Mouse (Mus musculus): ENCODE measurements around the gene Ccdc138.

Ccdc138 gene

DNA sequence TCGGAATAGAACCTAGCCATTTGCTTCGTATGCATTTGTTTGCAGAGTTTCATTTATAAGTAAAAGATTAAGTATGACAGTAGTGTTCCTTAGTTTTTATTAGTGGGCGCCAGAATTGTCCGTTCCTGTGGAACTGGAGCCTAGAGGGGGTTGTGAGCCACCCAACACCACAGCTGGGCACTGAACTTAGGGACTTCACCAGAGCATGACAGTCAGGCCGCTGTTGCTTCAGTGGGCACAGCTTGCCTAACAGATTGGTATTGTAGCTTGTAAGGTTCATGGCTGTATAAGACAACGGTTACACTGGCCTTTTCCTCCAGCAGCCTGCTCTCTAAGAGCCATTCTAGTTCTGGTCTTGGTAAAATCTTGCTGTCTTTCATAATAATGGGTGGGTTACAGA lies 62.8 kb downstream of the Ccdc138 start:
- DNase-seq (ENCODE audit: low read depth, low spot score) = no peak

DNA sequence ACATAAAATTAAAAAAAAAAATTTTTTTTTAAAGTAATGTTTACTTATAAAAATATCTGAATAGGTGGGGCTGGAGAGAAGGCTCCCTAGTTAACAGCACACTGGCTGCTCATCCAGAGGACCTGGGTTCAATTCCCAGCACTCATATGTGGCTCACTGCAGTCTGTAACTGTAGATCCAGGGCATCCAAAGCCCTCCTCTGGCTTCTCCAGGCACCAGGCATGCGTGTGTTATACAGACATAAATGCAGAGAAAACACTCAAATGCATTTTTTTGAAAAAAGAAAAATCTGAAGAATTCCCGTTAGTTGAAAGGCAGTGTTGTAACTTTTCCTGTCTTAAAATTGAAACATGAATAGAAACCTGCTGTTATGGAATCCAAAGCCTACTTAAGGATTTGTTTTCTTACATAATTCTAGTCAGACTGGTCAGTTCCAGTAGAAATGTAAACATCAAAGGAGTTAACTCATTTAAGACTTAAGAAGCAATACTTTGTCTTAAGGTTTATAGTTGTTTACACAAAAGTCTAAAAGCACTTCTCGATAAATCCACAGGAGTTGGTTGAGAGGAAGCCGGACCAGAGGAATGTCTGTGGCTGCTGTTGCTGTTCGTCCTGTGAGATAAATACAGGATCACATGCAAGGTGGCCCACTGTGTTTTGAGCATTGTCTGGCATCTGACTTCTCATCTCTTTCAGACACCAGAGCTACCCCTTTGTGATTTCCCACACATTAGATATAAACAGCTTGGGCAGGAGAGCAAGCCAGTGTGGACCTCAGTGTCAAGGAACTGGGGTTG lies 87.9 kb downstream of the Ccdc138 start:
- DNase-seq (ENCODE audit: low read depth, low spot score) = no peak

DNA sequence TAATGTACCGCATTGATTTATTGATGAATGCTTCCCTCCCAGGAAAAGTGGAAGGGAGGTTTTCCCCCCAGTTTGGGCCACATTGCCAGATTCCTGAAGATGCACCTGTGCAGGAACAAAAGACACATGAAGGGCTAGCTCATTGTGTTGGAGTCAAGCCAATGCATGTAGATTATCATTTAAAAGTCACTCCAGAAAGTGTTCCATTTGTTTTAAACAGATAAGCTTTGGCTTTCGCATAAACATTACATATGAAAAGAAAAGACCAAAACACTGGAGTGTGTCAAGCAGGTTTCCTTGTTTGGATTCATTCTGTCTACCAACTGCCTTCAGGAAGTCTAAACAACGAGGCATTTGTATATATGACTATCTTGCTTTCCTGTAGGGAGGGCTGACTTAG lies 96.7 kb downstream of the Ccdc138 start:
- peak; percentile 34 for DNase-seq (ENCODE audit: low read depth, low spot score)

DNA sequence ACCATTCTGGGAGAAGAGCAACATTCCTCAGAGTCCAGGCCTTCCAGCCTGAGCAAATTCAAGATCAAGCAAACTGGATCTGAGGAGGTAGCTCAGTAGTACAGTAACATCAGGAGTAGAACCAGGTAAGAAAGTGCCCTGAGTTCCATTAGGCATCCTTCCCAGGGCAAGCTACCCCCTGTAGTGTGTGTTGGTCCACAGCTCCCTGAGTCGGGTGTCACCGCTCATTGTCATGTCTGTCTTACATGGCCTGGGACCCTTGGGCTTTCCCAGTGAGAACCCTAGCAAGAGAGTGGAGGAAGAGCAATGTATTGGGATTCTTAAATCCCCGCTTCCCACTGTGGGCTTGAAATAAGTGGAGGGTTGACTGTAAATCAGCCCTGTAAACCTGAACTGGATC lies 97.4 kb downstream of the Ccdc138 start:
- no peak for DNase-seq (ENCODE audit: low read depth, low spot score)

DNA sequence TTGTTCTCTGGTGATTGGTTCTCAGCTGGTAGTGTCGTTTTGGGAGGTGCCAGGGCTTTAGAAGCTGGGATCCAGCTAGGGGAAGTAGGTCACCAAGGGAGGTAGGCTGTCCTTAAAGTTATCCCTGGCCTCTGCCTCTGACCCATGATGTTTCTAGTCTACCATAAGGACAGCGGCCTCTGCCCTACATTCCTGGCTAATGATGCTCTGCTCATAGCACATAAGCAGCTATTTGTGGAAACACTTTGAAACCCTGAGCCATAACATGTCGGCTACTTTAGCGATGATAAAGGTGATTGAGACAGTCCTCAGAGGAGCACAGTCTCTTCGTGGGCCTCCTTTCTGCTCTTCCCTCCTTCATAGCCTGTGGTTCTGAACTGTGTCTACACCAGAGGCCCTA lies 98.1 kb downstream of the Ccdc138 start:
- no peak for DNase-seq (ENCODE audit: low read depth, low spot score)

DNA sequence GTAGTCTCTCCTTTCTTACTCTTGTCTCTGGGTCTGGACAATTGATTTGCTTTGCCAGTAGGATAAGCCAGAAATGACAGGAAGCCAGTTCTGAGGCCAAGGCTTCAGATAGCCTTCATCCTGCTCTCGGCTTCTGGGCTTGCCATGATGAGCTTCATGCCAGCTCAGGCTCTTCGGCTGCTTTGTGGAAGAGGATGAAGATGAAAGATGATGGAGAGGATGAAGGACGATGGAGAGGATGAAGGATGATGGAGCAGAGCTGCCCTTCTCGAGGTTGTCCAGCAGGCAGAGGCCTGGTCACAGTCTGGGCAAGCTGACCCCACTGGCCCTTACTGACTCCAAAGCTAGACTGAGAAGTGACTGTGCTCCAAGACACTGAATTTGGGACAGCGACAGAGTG lies 102.4 kb downstream of the Ccdc138 start:
- DNase-seq (ENCODE audit: low read depth, low spot score) = no peak

DNA sequence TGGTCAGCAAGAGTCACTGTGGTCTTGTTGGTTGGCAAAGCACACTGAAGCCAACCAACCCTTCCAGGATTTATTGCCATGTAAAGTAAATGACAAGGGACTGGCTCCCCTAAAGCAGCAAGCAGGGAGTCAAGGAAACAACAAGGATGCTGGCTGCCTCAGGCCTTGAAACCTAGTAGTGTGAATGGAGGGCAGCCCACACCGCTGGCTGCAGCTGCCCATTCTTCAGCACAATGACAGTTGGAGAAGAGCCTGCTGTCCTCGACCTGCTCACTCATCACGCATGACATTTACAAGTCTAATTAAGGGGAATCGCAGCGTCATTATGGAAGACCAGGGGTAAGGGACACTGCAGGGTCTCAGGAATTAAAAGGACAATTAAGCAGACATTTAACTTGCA lies 103.2 kb downstream of the Ccdc138 start:
- peak; percentile 12 for DNase-seq (ENCODE audit: low read depth, low spot score)

DNA sequence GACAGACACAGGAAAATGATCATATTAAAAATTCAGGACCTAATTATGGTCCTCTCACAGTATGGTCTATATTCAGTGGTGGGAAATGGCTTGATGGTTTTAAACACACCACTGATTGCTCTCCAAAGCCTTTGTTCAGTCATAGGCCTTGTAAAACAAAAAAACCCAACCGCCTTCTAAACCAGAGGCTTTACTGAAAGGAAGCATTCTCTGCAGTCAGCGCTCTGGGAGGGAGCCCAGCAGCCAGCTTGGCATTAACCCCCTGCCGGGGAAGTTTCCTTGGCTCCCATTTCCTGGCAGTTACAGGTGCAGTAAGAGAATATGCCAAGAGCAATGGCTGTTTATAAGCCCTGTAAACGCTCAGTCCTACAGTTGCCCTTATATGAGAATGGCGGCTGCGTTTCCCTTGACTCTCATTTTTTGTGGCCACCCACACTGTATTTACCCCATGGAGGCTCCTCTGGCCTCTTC lies 103.7 kb downstream of the Ccdc138 start:
- DNase-seq (ENCODE audit: low read depth, low spot score) = peak; percentile 40

DNA sequence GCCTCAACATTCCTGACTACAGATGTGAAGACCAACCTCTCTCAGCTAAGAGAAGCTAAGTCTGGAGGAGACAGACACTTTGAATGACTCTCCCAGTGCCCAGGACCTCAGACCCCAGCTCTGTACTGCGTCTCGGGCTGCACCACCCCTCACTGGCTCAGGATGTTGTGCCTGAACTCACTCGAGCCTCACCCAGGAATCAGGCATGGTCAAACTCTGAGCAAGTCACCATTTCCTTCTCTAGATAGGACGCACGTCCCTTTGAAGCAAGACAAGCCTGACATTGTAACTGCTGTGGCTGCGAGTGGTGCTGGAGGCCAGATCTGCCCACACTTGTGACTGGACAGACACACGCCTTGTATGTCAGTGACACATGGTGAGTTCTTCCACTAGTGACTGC lies 104.2 kb downstream of the Ccdc138 start:
- DNase-seq (ENCODE audit: low read depth, low spot score) = no peak

DNA sequence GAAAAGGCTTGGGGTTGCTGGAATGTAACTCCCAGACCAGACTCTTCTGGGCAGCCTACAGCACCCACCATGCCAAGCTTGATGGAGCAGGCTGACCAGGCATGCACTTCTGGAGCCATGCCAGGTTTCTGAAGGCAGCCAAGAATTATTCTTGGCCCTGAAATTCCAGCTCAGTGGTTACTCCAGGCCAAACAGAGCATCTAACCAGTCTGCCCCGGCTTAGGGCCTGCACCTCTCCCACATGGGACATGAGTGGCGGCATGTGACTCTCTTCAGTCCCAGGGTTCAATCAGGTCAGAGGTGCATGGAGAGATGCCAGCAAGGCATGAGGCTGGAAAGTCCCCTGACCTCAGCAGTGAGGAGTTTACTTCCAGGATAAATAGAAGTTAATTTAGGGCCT lies 107.0 kb downstream of the Ccdc138 start:
- DNase-seq (ENCODE audit: low read depth, low spot score) = no peak

DNA sequence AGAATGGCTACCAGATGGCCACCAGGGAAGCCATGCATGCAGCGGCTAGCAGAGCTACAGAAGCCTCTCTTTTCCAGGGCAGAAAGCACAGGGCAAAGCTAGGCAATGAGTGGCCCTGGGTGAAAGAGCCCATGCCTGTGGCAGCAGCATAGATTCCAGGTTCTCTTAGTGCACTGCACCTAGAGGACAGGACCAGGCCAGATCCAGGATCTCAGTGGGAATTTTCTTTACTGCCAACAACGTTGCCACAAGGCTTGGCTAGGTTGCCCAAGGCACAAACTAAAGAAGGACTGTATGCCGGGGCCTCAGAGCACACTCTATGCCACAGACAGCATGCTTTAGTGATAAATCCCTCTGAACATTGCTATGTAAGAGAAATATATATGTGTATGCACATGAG lies 108.6 kb downstream of the Ccdc138 start:
- no peak for DNase-seq (ENCODE audit: low read depth, low spot score)

DNA sequence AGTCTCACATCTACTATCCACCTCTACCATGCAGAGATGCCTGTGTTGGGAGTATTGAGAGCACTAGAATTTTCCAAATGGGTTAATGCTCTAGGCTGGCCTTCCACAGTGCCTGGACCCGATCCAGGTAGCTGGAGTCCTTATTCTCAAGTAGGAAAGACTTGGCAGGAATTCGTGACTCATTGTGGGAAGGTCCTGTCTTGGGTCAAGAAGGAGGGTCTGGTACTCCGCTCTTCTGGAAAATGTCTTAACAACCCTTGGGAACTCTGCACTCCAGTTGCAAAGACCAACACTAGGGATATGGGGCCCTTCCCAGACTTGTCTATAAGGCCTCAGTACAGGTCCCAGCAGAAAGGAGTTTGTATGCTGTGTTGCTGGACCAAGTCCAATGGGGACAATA lies 111.1 kb downstream of the Ccdc138 start:
- no peak for DNase-seq (ENCODE audit: low read depth, low spot score)

DNA sequence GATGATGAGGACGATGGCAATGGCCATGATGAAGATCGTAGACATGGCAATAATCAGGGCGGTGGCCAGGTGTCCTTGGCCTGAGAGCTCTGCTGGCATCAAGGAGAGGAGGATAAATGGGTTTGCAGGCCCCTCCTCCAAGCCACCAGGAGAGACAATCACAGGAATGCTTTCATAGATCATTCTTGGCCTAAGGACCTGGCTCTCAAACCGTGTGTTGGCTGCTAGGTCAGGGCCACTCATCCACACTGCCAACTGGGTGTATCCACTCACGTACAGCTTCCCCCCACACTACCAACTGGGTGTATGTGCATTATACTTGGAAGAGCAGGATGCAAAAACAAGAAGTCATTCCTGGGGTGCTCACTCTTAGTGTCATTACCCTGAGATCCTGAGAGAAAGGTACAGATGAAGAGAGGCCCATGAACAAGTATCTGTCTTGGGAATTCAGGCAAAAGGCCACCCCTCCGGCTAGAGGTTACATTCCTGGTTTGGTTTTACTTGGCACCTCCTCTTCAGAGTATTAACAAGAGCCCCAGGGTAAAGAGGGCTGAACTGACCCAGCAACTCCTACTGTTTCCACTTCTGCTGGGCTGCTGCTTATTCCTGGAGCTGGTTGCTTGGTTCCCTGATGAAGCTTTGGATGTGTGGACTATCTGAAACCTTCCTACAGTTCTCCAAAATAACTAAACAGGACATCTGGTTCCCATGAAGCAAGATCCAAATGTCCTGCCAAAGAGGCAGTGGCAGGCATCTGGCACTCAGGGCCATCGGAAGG lies 112.9 kb downstream of the Ccdc138 start:
- no peak for DNase-seq (ENCODE audit: low read depth, low spot score)

DNA sequence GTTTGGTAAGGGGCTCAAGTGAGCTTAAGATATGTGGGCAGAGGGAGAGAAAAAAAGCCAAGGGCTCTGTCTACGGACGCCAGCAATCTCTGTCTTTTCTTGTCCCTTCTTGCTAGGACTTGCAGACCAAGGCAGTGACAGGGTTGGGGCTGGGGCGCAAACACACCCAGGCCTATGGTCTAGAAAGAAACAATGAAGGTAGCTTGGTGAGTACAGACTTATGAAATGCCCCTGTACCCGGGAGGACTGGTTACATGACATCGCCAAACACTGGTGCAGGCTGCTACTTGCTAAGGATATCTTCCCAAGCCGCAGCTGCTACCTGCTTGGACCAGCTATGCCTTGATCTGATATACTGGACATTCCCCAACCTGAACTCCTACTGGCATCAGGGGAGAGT lies 116.9 kb downstream of the Ccdc138 start:
- DNase-seq (ENCODE audit: low read depth, low spot score) = no peak

DNA sequence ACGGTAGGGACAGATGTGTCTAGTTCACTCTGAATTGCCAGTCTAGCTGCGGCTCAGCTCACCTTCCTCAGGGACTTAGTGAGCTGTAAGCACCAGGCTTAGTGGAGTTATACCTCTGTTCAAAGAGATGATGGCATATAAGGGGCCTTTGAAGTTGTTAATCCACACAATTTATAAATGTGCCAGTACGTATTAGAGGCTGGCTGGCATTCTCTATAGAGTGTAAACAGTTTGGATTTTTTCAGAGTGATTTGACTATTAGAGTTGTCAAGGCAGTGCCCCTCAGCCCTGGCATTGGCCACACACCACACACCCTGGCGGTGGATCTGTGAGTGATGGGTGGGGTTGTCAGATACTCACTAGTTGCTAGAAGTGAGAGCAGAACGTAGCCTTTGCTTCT lies 118.8 kb downstream of the Ccdc138 start:
- no peak for DNase-seq (ENCODE audit: low read depth, low spot score)

DNA sequence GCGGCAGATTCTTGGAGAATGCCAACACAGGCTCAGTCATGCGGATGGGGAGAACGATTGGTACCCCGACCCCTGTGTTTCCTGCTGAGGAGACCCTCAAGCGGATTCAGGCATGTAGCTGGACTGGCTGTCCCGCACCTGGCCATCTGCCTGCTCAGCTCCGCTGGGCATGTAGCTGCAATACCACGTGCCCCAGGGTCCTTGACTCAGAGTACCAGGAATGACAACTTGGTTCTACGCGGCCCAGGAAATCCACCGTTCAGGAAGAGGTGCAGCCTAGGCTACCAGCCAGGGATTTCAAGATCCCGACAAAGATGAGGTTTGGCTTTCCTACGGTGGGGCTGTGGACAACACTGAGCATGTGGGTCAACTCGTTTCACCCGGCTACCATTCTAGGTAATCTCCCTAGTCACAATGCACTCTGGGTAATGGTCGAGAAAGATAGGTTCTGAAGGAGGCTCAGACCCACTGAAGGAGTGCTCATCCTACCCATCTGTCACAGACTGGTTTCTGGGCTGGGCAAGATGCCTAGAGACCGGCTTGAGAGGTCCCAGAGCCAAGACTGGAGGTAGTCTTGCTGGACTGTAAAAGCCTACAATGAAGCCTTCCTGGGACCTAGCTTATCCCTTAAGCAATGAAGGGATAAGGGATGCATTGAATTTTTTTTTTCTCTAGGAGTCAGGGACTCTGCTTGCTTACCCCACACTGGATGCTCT lies 120.9 kb downstream of the Ccdc138 start:
- no peak for DNase-seq (ENCODE audit: low read depth, low spot score)

DNA sequence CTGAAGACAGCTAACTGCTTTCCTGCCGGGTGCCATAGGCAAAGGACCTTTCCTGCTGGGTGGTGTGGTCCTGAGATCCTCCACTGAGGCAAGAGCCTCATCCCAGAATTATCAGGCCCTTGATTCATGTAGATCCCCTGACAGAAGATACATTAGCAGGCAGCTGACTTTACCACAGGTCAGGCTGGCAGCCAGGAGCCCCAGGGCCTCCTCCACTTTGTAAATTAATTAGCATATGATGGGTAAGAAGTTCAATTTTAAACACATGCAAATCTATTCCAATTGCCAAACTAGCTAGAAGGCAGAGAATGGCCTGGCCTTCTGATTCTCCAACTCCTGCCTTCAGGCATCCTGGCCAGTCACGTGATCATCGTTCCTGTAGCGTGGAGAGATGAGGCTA lies 121.5 kb downstream of the Ccdc138 start:
- no peak for DNase-seq (ENCODE audit: low read depth, low spot score)

DNA sequence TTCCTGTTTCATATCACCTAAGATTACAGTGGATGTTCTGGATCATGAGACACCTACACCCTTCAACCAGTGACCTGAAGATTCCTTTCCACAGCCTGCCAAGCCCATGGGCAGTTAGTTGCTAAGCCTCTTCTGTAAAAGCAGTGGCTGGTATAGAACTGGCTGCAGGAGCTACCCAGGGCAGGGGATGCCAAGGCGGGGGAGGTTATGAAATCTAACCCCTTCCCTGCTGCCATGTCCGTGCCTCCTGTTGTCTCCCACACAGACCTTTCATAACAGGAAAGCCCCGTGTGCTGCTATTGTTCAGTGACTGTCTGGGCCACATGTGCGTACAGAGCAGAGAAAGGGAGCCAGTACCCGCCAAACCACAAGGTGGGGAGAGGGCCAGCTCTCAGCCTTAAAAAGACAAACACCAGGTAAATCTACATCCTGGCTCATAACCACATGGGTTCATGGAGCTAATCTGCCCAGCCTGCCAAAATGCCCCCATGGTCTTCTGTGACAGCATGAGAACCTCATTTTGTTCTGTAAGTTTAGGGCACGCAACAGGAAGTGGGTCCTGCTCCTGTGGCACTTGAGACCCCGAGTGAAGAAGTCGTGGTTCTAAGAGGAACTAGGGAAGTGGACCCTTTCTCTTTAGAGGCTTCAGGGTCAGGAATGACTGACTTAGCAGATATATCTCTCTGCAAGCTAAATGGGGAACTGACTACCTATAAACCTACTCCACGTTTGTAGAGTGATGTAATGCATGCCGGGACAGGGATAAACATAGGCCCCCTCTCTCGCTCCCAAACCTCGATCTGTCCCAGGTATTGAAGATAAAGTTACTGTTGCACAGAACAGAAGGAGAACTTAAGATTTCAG lies 127.3 kb downstream of the Ccdc138 start:
- no peak for DNase-seq (ENCODE audit: low read depth, low spot score)
